Mouse (Mus musculus) testis, adult 2 months (tissue): ENCODE data around the gene Bend6.

ENCODE experiments used
- CTCF ChIP-seq: fragments of 200-500 bp; IDR thresholded peaks from 2 replicates; pipeline ENCODE4 v1.5.1; 2012; ENCODE audit warnings: low read depth, mild to moderate bottlenecking, inconsistent platforms, low read length, moderate library complexity; ENCODE audit not compliant: control insufficient read depth, insufficient read depth, insufficient replicate concordance
- POLR2A ChIP-seq: fragments of 200-500 bp; IDR thresholded peaks from 2 replicates; pipeline ENCODE4 v1.6.1; 2012; ENCODE audit warnings: low read depth, mild to moderate bottlenecking, inconsistent platforms, low read length, moderate library complexity; ENCODE audit not compliant: control insufficient read depth

DNA sequence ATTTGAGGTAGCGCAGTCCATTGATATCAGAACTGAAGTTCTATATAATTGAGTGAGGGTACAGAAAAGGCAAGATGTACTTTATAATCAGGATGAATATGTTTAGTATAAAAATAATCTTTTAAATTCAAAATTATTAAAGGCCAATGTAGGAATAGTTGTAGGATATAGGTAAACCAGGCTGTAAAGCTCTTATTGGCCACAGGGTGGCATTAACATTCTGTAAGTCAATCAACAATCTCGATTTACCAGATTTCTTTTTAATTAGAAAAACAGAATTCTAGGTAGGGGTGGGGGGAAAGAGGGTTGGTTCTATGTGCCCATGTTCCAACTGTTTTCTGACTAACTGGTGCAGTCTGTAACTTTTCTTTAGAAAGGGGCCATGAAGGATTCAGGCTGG lies 60.8 kb downstream of the Bend6 start:
- TF ChIP-seq POLR2A: no peak
- TF ChIP-seq CTCF: no peak
